In the genomic region with DNA sequence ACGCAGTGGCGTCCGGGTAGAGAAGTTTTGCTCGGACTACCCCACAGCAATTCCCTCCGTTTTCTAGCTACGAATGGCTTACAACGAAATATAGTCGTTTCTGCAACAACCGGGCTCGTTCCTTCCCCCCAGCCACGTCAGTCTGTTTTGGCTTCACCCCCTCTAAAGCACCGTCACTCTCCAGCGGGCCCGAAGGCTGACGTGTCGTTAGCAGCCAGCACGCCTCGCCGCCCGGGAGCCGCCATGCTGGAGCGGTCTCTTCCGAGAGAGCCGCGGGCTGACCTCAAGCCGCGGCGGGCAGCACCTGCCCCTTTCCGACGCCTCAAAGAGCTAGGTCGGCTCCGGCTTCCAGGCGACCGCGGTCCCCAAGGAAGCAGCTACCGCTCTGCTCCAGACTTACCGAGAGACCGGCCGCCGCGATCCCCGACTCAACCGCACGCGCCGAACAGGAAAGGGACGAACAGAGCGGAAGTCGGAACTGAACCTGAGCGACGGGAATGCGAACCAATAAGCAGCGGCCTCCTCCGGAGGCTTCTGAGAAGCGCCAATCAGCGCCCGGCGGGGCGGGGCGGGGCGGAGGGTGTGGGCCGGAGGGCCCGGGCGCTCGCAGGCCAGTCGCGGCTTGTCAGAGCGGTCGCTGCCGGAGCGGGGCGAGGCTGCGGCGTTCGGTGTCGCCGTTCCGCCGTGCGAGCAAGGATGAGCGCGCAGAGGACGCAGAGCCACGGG, we compare ENCODE assay signal across 2 mouse cellular contexts.
TF ChIP-seq lines count a peak whose summit lies in the region.

A gene (minus strand): TSS at position 501 of the 726 bp plus-strand sequence.
A gene (plus strand): TSS at position 575 of the 726 bp plus-strand sequence.

TF ChIP-seq in C2C12, 6 proteins besides CTCF, POLR2A, EP300 and RAD21 (continued from another document):
- TF ChIP-seq MYOD1 (IDR thresholded peaks at IDR 0.05; ENCODE audit: control insufficient read depth, insufficient read length, low read depth): no peak
- no peak for TF ChIP-seq USF1 (IDR thresholded peaks at IDR 0.05; ENCODE audit: low read depth)
- TF ChIP-seq MYOG (IDR thresholded peaks at IDR 0.05; ENCODE audit: control insufficient read depth, extremely low read depth, insufficient read length): no peak
- TF ChIP-seq MAX (IDR thresholded peaks at IDR 0.05): no peak

TF ChIP-seq in myocyte, 11 proteins besides CTCF, POLR2A, EP300 and RAD21 (continued from another document):
- TF ChIP-seq E2F4 (IDR thresholded peaks at IDR 0.05; ENCODE audit: insufficient read depth): no peak
- no peak for TF ChIP-seq MYOG (IDR thresholded peaks at IDR 0.05; ENCODE audit: control insufficient read depth in 1 of 3, insufficient read depth in 1 of 3, insufficient read length in 2 of 3, low read depth in 2 of 3)
- no peak for TF ChIP-seq MYOD1 (IDR thresholded peaks at IDR 0.05; ENCODE audit: control insufficient read depth in 1 of 3, insufficient read length in 2 of 3, low read depth in 2 of 3)
- TF ChIP-seq SRF (IDR thresholded peaks at IDR 0.05; ENCODE audit: control insufficient read depth, insufficient read length, low read depth): peak; percentile 38
- no peak for TF ChIP-seq TCF12 (IDR thresholded peaks at IDR 0.05; ENCODE audit: insufficient read depth, poor library complexity, severe bottlenecking)
- TF ChIP-seq MAX (IDR thresholded peaks at IDR 0.05; ENCODE audit: low read depth): no peak
- TF ChIP-seq REST (IDR thresholded peaks at IDR 0.05; ENCODE audit: insufficient read depth, insufficient read length): peak; percentile 46
